Mouse (Mus musculus): ENCODE measurements around the gene Chat.
"Not testable (repeated sequence)": the region's sequence is repeated elsewhere in the genome, so short reads cannot be mapped to it uniquely, and the experiment has no call there.

DNA sequence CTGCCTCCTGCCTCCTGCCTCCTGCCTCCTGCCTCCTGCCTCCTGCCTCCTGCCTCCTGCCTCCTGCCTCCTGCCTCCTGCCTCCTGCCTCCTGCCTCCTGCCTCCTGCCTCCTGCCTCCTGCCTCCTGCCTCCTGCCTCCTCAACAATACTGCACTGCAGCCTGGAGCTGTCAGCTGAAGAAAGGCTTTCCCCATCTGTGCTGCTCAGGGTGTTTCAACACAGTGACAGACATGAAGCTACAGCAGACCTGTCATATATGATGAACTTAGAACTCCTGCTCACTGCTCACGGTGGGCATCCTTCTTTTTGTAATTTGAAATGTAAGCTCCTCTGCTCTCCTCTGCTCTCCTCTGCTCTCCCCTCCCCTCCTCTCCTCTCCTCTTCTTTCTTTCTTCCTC lies 60.4 kb downstream of the Chat start:
- TF ChIP-seq CTCF (conservative IDR thresholded peaks at IDR 0.05; ENCODE audit: insufficient read depth, insufficient read length, low read depth, low read length); POLR2A (IDR thresholded peaks at IDR 0.05; ENCODE audit: low read depth, low read length): not testable (repeated sequence)

Data from kidney, adult 2 months (tissue).